Mouse (Mus musculus): ENCODE results near the gene Zfp592. TPM values are rescaled to one million over a fixed set of nuclear protein-coding genes. Genes with fewer than 3 reads are reported as not detected.

Zfp592 gene
- polyA plus RNA-seq, 1 experiment from 2014 or later = 9.0 TPM

- 87% methylated on average over 6 of the region's 6 CpGs for WGBS
- H3K9ac ChIP-seq (ENCODE audit: low read depth, low read length) = no peak overlapping the region
- H3K27ac ChIP-seq (ENCODE audit: low read depth, low read length) = no peak overlapping the region
- H3K9me3 ChIP-seq (ENCODE audit: control insufficient read depth, low read length) = no peaks in the 10 kb centered on the region
- no peaks in the 10 kb centered on the region for H3K4me1 ChIP-seq (ENCODE audit: control insufficient read depth, insufficient read depth, low read depth, low read length)
- no peak overlapping the region for H3K4me3 ChIP-seq (ENCODE audit: low read length)
- no peak overlapping the region for H3K4me2 ChIP-seq (ENCODE audit: low read length)
- H3K36me3 ChIP-seq (ENCODE audit: control insufficient read depth, insufficient read depth, low read length) = no peaks in the 10 kb centered on the region
- no peaks in the 10 kb centered on the region for H3K27me3 ChIP-seq (replicated peaks; ENCODE audit: control insufficient read depth, insufficient read depth, low read length)
- ATAC-seq = no peak
Measured at GRCm38 (mm10) chr7:81078740-81079139, 85.3 kb downstream of the Zfp592 start.

- Histone ChIP-seq H3K9ac (ENCODE audit: low read depth, low read length) (peak overlapping the region; percentile 15; the same call in 1 of the 2 replicates), H3K4me3 (ENCODE audit: low read length) (no peak overlapping the region), H3K36me3 (ENCODE audit: control insufficient read depth, insufficient read depth, low read length) (no peaks in the 10 kb centered on the region), H3K27ac (ENCODE audit: low read depth, low read length) (no peak overlapping the region), H3K9me3 (ENCODE audit: control insufficient read depth, low read length) (no peaks in the 10 kb centered on the region), H3K27me3 (replicated peaks; ENCODE audit: control insufficient read depth, insufficient read depth, low read length) (no peaks in the 10 kb centered on the region), H3K4me2 (ENCODE audit: low read length) (no peak overlapping the region), H3K4me1 (ENCODE audit: control insufficient read depth, insufficient read depth, low read depth, low read length) (no peaks in the 10 kb centered on the region)
- no peak; the same call in 1 of the 2 replicates for ATAC-seq
- WGBS = 47% methylated on average over 18 of the region's 18 CpGs
Measured at GRCm38 (mm10) chr7:81093420-81093965, 100.0 kb downstream of the Zfp592 start.

- no peak for ATAC-seq
- WGBS = 83% methylated on average over 6 of the region's 6 CpGs
- Histone ChIP-seq H3K27ac (ENCODE audit: low read depth, low read length) (no peak overlapping the region), H3K27me3 (replicated peaks; ENCODE audit: control insufficient read depth, insufficient read depth, low read length) (no peaks in the 10 kb centered on the region), H3K4me2 (ENCODE audit: low read length) (no peak overlapping the region), H3K4me1 (ENCODE audit: control insufficient read depth, insufficient read depth, low read depth, low read length) (no peaks in the 10 kb centered on the region), H3K4me3 (ENCODE audit: low read length) (no peak overlapping the region), H3K9ac (ENCODE audit: low read depth, low read length) (no peak overlapping the region), H3K9me3 (ENCODE audit: control insufficient read depth, low read length) (no peaks in the 10 kb centered on the region), H3K36me3 (ENCODE audit: control insufficient read depth, insufficient read depth, low read length) (no peaks in the 10 kb centered on the region)
Measured at GRCm38 (mm10) chr7:81094104-81094757, 100.8 kb downstream of the Zfp592 start.

Other genes starting within 250 kb of the Zfp592 start
- gene Iqgap1, start 167.7 kb upstream of the Zfp592 start, polyA plus RNA-seq (2015; fragmentation: Nextera tagmentation; extraction: Ambion mirVana) = 19.2 and 20.7 TPM in 2 replicates
- 3.3 and 3.4 TPM in 2 replicates for gene Zscan2, start 132.8 kb upstream of the Zfp592 start, polyA plus RNA-seq (2015; fragmentation: Nextera tagmentation; extraction: Ambion mirVana)
- gene Wdr73, start 92.4 kb upstream of the Zfp592 start, polyA plus RNA-seq (2015; fragmentation: Nextera tagmentation; extraction: Ambion mirVana) = 33.8 and 35.8 TPM in 2 replicates
- 7.6 and 7.7 TPM in 2 replicates for gene Nmb, start 88.6 kb upstream of the Zfp592 start, polyA plus RNA-seq (2015; fragmentation: Nextera tagmentation; extraction: Ambion mirVana)
- gene Sec11a, start 45.9 kb upstream of the Zfp592 start, polyA plus RNA-seq (2015; fragmentation: Nextera tagmentation; extraction: Ambion mirVana) = 153 and 164 TPM in 2 replicates
- gene Alpk3, start 63.9 kb downstream of the Zfp592 start, polyA plus RNA-seq (2015; fragmentation: Nextera tagmentation; extraction: Ambion mirVana) = 0.10 and 0.27 TPM in 2 replicates
- gene Slc28a1, start 121.1 kb downstream of the Zfp592 start, polyA plus RNA-seq (2015; fragmentation: Nextera tagmentation; extraction: Ambion mirVana) = 0.05 TPM in 1 of 2 replicates, not detected in the other
- 1.2 and 2.0 TPM in 2 replicates for gene Pde8a, start 219.9 kb downstream of the Zfp592 start, polyA plus RNA-seq (2015; fragmentation: Nextera tagmentation; extraction: Ambion mirVana)